Mouse (Mus musculus) thymus, postnatal 10 days (tissue): Measurements from ENCODE around the gene Gprin2.

ENCODE experiments used
- DNase-seq, 2 experiments: peaks; one replicate each; pipeline ENCODE4 v3.0.0; 2021; ENCODE audit warnings: low spot score in 2 of 2

Gprin2 gene

GRCm38 (mm10) chr14:34207996-34208395, 6.5 kb upstream of the Gprin2 start:
- no peak for DNase-seq

- no peak for DNase-seq
These were observed 669 bp downstream of the Gprin2 start for GRCm38 (mm10) chr14:34200738-34201230.

GRCm38 (mm10) chr14:34196706-34197105, 4.7 kb downstream of the Gprin2 start:
- DNase-seq = no peak

GRCm38 (mm10) chr14:34195466-34195865, 6.0 kb downstream of the Gprin2 start:
- DNase-seq = no peak

- DNase-seq = no peak
These were observed 7.6 kb downstream of the Gprin2 start for GRCm38 (mm10) chr14:34193879-34194278.

- no peak for DNase-seq
These were observed 11.1 kb downstream of the Gprin2 start for GRCm38 (mm10) chr14:34190361-34190760.

- DNase-seq = peak; percentile 38 to 53
These were observed 12.8 kb downstream of the Gprin2 start for GRCm38 (mm10) chr14:34188629-34189028.

- no peak for DNase-seq
These were observed 18.4 kb downstream of the Gprin2 start for GRCm38 (mm10) chr14:34183101-34183500.

GRCm38 (mm10) chr14:34179351-34179750, 22.1 kb downstream of the Gprin2 start:
- DNase-seq = no peak

GRCm38 (mm10) chr14:34171107-34171506, 30.3 kb downstream of the Gprin2 start:
- no peak for DNase-seq

- DNase-seq = no peak
These were observed 45.7 kb downstream of the Gprin2 start for GRCm38 (mm10) chr14:34155752-34156151.

GRCm38 (mm10) chr14:34154601-34155337, 46.7 kb downstream of the Gprin2 start:
- DNase-seq = peak in 1 of 2 experiments; percentile 58

GRCm38 (mm10) chr14:34152342-34152741, 49.1 kb downstream of the Gprin2 start, which contains the start of gene Npy4r:
Npy4r (minus strand) TSS chr14:34152489.
- DNase-seq = peak; percentile 4 to 18

- DNase-seq = no peak
These were observed 58.5 kb downstream of the Gprin2 start for GRCm38 (mm10) chr14:34142915-34143314.

- no peak for DNase-seq
These were observed 59.1 kb downstream of the Gprin2 start for GRCm38 (mm10) chr14:34142316-34142715.

- no peak for DNase-seq
These were observed 61.5 kb downstream of the Gprin2 start for GRCm38 (mm10) chr14:34139671-34140664.
